In genomic region chr9:70947312-70947711, GRCm38 (mm10) we compare ENCODE assay signal across 22 mouse cellular contexts. TPM values are rescaled to one million over a fixed set of nuclear protein-coding genes. Genes with fewer than 3 reads are reported as not detected.
DNase-seq lines count a peak whose midpoint lies in the region; ATAC-seq and TF ChIP-seq lines count a peak whose summit lies in the region.
"Had no signal": no experiment of that assay in that cellular context is flagged by ENCODE, and none has a peak within 500 bp of the region (broad histone marks: within the 10 kb centered on the region; RNA-seq: fewer than 3 reads in every experiment).

No protein-coding gene starts in this region.

- no peaks in the 10 kb centered on the region for H3K9me3 ChIP-seq in forebrain, embryonic 11.5 days (ENCODE audit: control insufficient read depth, low read length)
- H3K9me3 ChIP-seq in forebrain, embryonic 16.5 days (ENCODE audit: control insufficient read depth, low read length): no peaks in the 10 kb centered on the region
- H3K9me3 ChIP-seq in megakaryocyte, embryonic 14.5 days: no peaks in the 10 kb centered on the region
- H3K9me3 ChIP-seq: embryonic facial prominence, embryonic 13.5 days; heart, embryonic 10.5 days; heart, embryonic 15.5 days; hindbrain, embryonic 13.5 days had no signal

- no peaks in the 10 kb centered on the region for H3K27me3 ChIP-seq in forebrain, embryonic 11.5 days (ENCODE audit: control insufficient read depth, insufficient read depth, low read length)
- H3K27me3 ChIP-seq in forebrain, embryonic 16.5 days (replicated peaks; ENCODE audit: control insufficient read depth, insufficient read depth, low read length): no peaks in the 10 kb centered on the region
- H3K27me3 ChIP-seq in megakaryocyte, embryonic 14.5 days (replicated peaks): no peaks in the 10 kb centered on the region
- H3K27me3 ChIP-seq in kidney, adult 2 months (replicated peaks; ENCODE audit: control insufficient read depth, insufficient read depth, low read length): no peaks in the 10 kb centered on the region
- H3K27me3 ChIP-seq: embryonic facial prominence, embryonic 13.5 days; heart, embryonic 15.5 days; hindbrain, embryonic 13.5 days had no signal

- H3K9ac ChIP-seq in forebrain, embryonic 11.5 days (ENCODE audit: low read length): no peak overlapping the region
- H3K9ac ChIP-seq in forebrain, embryonic 16.5 days (replicated peaks; ENCODE audit: low read depth, low read length): no peak overlapping the region
- H3K9ac ChIP-seq: embryonic facial prominence, embryonic 13.5 days; heart, embryonic 15.5 days; hindbrain, embryonic 13.5 days had no signal

- H3K4me2 ChIP-seq in forebrain, embryonic 11.5 days (ENCODE audit: low read depth, low read length, severe bottlenecking): no peak overlapping the region
- no peak overlapping the region for H3K4me2 ChIP-seq in forebrain, embryonic 16.5 days (ENCODE audit: low read length)
- H3K4me2 ChIP-seq: embryonic facial prominence, embryonic 13.5 days; heart, embryonic 15.5 days; hindbrain, embryonic 13.5 days had no signal

- TF ChIP-seq POLR2A in kidney, adult 2 months (IDR thresholded peaks at IDR 0.05; ENCODE audit: low read depth, low read length): no peak

- peak; percentile 42 for DNase-seq in forebrain, embryonic 11.5 days (ENCODE audit: low spot score)
- peak; percentile 65 to 71 for DNase-seq in B cell, adult 2 months
- DNase-seq in kidney, adult 2 months: no peak
- DNase-seq in cerebellum, adult 18-20 months: no peak
- DNase-seq: adrenal gland, postnatal 10 days; cerebellum, adult 11 months; cerebellum, adult 9-10 months; cerebellum, postnatal 25 days; gastrocnemius, postnatal 36 days; heart, adult 18-20 months; heart, postnatal 14 days had no signal

- no peak for ATAC-seq in forebrain, embryonic 11.5 days (replicated peaks; ENCODE audit: low FRiP score)
- ATAC-seq in forebrain, embryonic 16.5 days: no peak
- ATAC-seq in megakaryocyte, adult 5-6 weeks (ENCODE audit: poor library complexity, severe bottlenecking): no peak
- ATAC-seq in neutrophil, adult 5-6 weeks (ENCODE audit: extremely low read depth, insufficient number of reproducible peaks, low FRiP score, poor library complexity, severe bottlenecking): peak; percentile 15; the same call in 1 of the 2 replicates
- ATAC-seq: forebrain, embryonic 14.5 days had no signal

- no peak overlapping the region for H3K27ac ChIP-seq in forebrain, embryonic 11.5 days (ENCODE audit: low read depth, low read length)
- H3K27ac ChIP-seq in forebrain, embryonic 16.5 days (ENCODE audit: low read length): no peak overlapping the region
- no peak overlapping the region for H3K27ac ChIP-seq in kidney, adult 2 months (ENCODE audit: insufficient read depth, low read depth, low read length)
- H3K27ac ChIP-seq: embryonic facial prominence, embryonic 13.5 days; heart, embryonic 10.5 days; heart, embryonic 15.5 days; hindbrain, embryonic 13.5 days had no signal

- 86% methylated on average over 5 of the region's 5 CpGs for WGBS in forebrain, embryonic 11.5 days
- WGBS in forebrain, embryonic 16.5 days: 85% methylated on average over 5 of the region's 5 CpGs
- 85% methylated on average over 5 of the region's 5 CpGs for WGBS in kidney, adult 2 months

- no peaks in the 10 kb centered on the region for H3K36me3 ChIP-seq in forebrain, embryonic 11.5 days (ENCODE audit: control insufficient read depth, insufficient read depth, low read length)
- H3K36me3 ChIP-seq in forebrain, embryonic 16.5 days (ENCODE audit: control insufficient read depth, insufficient read depth): no peaks in the 10 kb centered on the region
- no peaks in the 10 kb centered on the region for H3K36me3 ChIP-seq in megakaryocyte, embryonic 14.5 days (replicated peaks; ENCODE audit: low read length)
- no peaks in the 10 kb centered on the region for H3K36me3 ChIP-seq in kidney, adult 2 months (ENCODE audit: control insufficient read depth, insufficient read depth, low read length)
- H3K36me3 ChIP-seq: embryonic facial prominence, embryonic 13.5 days; heart, embryonic 10.5 days; heart, embryonic 15.5 days; hindbrain, embryonic 13.5 days had no signal

- no peak overlapping the region for H3K4me3 ChIP-seq in forebrain, embryonic 11.5 days (ENCODE audit: low read depth, low read length)
- H3K4me3 ChIP-seq in forebrain, embryonic 16.5 days (replicated peaks; ENCODE audit: low read length): no peak overlapping the region
- peak overlapping the region; percentile 8 for H3K4me3 ChIP-seq in megakaryocyte, embryonic 14.5 days (replicated peaks)
- no peak overlapping the region for H3K4me3 ChIP-seq in kidney, adult 2 months (ENCODE audit: insufficient read depth, low read depth, low read length)
- H3K4me3 ChIP-seq: embryonic facial prominence, embryonic 13.5 days; heart, embryonic 10.5 days; heart, embryonic 15.5 days; hindbrain, embryonic 13.5 days had no signal

- TF ChIP-seq CTCF in kidney, adult 2 months (conservative IDR thresholded peaks at IDR 0.05; ENCODE audit: insufficient read depth, insufficient read length, low read depth, low read length): no peak

- no peaks in the 10 kb centered on the region for H3K4me1 ChIP-seq in forebrain, embryonic 11.5 days (replicated peaks; ENCODE audit: control insufficient read depth, insufficient read depth, low read length)
- no peaks in the 10 kb centered on the region for H3K4me1 ChIP-seq in forebrain, embryonic 16.5 days (replicated peaks; ENCODE audit: control insufficient read depth, insufficient read depth, low read length)
- peaks cover 43% of the 10 kb centered on the region for H3K4me1 ChIP-seq in megakaryocyte, embryonic 14.5 days
- H3K4me1 ChIP-seq in kidney, adult 2 months (ENCODE audit: control insufficient read depth, insufficient read depth, low read length): no peaks in the 10 kb centered on the region
- H3K4me1 ChIP-seq: embryonic facial prominence, embryonic 13.5 days; hindbrain, embryonic 13.5 days had no signal

RNA-seq across cellular contexts. Expression of gene Lipc, which starts 4.7 kb away (rescaled TPM):
- polyA plus RNA-seq in forebrain, embryonic 11.5 days (2014; fragmentation: Nextera tagmentation; extraction: Ambion mirVana): not detected in 2 replicates
- 0.22 and 0.26 TPM in 2 replicates for polyA plus RNA-seq in forebrain, embryonic 16.5 days (2015; fragmentation: Nextera tagmentation; extraction: Ambion mirVana)
- polyA plus RNA-seq in megakaryocyte, embryonic 14.5 days (2012; ENCODE audit: insufficient read depth, low replicate concordance): not detected in 2 replicates
- total RNA-seq in megakaryocyte, adult 5-6 weeks (2015): 0.36 TPM in 1 of 2 replicates, not detected in the other
- not detected in 2 replicates for total RNA-seq in megakaryocyte, adult 5-6 weeks (2017)
- 0.61 TPM in 1 of 2 replicates, not detected in the other for total RNA-seq in neutrophil, adult 5-6 weeks (2017)
- 0.58 TPM in 2 replicates for polyA plus RNA-seq in kidney, adult 2 months (2012; rRNA removed)
- total RNA-seq: gastrocnemius, adult 8-10 months; gastrocnemius, postnatal 36 days; MEL had no signal
- polyA plus RNA-seq: hindbrain, embryonic 13.5 days had no signal

Comparison
In these comparisons a context has a peak if more than half of its experiments do, and no peak if none do; other contexts are left out.
1. DNase-seq: peak in forebrain, embryonic 11.5 days (single experiment) and B cell, adult 2 months (2 of 2); none in kidney, adult 2 months (single experiment) and cerebellum, adult 18-20 months (0 of 2).